Mouse (Mus musculus) mesoderm, embryonic 11.5 days (tissue): ENCODE measurements around the gene Ogdhl.
"Not testable (repeated sequence)": the region's sequence is repeated elsewhere in the genome, so short reads cannot be mapped to it uniquely, and the experiment has no call there.

Experiments used
- DNase-seq: peaks from one replicate; pipeline ENCODE4 v3.0.0-alpha.2; 2012; ENCODE audit warnings: low read depth, low spot score

Gene Ogdhl

DNA sequence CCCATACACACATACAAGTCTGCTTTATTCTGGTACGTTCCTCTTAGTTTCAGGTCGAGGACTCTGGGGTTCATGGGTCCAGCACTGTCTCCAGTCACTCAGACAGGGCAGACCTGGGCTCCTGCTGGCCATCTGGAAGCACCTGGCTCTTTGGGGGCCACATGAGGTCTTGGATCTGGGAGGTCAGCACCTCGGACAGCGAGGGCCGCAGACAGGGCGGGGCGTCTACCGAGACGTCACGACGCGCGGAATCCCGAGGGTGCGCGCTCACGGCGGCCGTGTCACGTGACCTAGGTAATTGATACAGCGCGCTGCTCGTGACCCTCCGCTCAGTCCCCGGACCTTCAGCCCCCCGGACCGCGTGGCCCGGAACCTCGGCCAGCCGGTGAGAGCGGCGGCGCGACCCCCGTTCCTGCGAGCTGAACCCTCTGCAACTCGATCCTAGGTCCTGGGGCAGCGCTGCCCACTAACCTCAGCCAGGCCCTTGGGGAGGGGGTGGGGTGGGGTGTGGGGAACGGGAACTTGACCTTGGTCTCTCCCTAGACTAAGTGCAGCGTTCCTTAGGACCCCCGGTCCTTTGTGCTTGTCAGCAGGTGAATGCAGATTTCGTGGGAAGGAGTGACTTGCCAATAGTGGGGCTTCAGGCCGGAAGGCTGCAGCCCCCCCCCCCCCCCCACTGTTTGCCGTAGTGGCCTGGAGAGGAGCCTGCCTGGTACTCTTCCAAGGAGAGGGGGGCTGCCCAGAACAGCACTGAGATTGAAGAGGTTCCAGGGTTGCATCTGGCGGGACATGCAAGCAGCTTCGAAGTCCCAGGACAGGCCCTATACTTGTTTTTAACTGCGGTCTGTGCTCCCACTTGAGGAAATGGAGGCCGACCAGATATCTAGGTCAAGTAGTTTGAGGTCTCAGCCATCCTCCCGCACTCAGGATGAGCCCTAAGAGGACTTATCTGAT lies at the start of gene Ogdhl:
Gene Ogdhl, plus strand, starts transcription at position 288 of the 954 bp plus-strand sequence.
- peak; percentile 93 for DNase-seq

DNA sequence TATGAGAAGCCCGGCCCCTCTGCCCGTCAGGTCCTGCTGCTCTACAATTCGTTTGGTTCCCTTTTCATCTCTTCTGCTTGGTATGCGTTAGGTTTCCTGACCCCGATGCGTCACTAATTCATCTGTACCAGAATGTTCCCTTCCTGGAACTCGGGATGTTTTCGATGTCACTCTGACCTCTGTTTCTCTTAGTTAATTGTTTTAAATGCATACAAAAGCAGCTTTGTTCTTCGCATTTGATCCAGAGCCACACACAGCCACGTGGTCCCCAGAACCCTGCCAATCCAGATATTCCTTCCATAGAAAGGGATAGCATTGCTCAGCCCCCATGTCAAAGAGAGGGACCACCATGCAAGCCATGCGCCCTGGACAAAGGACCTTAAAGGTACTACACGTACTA lies 20.2 kb upstream of the Ogdhl start:
- no peak for DNase-seq

DNA sequence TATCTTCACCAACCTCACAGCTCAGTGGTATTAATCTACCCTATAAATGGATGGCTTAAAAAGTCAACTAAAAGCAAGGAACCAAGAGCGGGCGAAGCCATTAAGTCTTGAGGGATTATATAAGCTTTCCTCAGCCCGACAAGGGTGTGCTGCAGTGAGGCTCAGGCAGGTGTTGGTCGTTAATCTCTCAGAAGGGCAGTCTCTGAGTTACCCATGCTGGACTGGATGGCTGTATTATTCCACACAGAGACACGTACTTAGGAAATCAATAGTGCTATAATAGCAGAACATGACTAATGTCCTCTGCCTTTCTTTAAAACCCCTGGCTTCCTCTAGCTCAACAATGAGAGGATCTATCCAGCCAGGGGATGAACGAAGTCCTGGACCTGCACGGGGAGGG lies 19.4 kb upstream of the Ogdhl start:
- DNase-seq: no peak

DNA sequence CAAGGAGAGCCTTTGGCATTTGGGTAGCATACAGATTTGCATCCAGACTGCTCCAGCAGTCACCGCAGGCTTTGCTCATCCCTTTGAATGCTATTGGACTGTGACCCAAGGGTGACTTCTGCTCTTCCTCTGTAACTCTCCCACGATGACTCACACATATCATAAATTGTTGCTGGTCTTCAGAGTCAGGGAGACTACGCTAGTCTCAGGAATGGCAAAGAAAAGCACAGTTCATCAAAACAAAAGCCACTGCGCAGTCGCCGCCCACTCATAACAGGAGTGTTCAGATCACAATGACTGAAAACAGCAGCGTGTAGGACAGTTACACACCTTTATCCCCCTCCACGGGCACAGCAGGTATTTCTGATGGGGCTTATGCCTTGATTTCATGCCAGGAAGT lies 16.9 kb upstream of the Ogdhl start:
- no peak for DNase-seq

DNA sequence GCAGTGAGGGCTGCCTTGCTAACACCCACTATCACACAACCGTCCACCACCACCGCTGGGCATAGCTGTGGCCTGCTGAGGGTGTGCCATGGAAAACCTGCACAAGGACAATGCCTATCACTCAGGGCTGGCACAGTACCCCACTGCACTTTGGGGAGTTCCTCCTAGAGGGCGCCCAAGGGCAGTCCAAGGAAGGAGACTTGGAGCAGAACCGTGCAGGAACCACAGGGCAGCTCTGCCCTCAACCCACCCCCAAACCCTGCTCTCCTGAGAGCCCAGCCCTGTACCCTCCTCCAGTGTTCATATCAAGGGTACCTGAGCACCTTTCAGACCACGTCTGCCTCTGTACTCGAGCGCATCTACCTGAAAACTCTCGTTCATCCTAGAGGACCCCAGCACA lies 11.9 kb upstream of the Ogdhl start:
- DNase-seq: peak; percentile 42

DNA sequence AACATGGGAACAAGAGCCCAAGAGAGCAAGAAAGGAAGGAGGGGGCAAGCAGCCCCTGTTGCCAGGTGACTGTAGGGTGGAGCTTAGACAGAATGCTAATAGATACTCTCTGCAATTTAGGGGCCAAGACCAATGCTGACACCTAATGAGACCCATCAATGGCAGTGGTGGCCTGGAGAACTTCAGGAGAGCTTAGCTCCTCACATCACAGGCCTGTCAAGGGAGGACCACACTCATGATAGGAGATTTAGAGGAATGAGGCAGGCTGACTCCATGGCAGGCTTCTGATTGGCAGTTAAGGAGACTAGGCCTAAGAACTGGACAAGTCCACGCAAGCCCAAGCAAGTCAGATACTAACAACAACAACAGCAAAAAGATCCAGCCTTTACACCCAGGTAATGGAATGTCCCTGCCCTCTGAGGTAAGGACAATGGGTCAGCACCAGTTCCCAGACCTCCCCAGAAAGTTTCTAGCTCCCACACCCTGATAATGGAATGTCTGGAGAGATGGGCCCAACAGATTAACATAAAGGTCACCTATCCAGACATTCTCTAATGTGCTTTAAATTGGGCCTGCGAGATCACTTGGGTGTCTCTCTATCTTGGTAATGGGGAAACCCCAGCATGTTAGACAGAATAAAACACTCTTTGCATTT lies 10.3 kb upstream of the Ogdhl start:
- DNase-seq: no peak

DNA sequence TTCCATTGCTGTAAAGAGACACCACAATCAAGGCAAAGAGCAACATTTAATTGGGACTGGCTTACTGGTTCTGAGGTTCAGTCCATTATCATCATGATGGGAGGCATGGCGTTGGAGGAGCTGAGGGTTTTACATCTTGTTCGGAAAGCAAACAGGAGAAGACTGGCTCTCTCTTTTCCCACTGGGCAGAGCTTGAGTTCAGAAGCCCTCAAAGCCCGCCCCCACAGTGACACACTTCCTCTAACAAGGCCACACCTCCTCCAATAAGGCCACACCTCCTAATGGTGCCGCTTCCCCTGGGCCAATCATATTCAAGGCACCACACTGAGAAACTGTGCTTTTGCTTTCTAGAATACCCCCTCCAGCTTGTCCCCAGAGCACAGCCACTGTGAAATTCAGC lies 4.0 kb upstream of the Ogdhl start:
- no peak for DNase-seq

DNA sequence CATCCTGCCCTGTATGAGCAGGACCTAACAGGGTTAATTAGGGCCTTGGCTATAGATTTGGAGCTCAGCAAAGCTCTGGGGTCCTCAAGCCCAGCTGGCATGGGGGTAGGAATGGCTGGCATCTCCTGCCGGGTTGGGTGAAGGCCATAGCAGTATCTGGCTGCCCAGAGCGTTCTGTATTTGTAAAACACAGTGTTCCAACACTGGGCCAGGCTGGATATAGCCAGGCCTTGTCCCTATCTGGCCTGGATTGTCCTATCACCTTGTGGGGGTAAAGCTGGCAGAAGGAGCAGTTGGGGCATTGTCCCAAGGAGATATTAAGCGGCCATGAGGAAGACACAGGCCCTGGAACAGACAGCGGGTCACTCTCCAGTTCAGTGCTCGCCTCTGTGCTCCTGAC lies 1.4 kb downstream of the Ogdhl start:
- DNase-seq: no peak

DNA sequence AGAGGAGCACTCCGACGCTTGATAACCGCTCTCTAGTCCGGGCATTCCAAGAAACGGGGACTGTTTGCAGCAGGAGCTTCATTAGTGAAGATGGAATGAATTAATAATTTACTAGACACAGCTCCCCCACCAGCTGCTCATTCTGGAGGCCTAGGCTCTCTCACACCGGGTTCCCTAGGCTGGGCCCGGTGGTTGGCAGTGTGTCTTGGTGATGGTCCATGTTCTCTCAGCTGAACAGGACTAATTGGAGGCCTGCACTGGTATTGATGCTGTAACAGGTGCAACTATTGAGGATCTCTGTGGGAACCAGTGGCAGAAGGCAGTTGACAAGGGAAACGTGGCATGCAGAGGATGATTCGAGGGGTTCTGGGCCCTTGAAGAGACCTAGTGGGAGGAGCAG lies 5.5 kb downstream of the Ogdhl start:
- DNase-seq: no peak

DNA sequence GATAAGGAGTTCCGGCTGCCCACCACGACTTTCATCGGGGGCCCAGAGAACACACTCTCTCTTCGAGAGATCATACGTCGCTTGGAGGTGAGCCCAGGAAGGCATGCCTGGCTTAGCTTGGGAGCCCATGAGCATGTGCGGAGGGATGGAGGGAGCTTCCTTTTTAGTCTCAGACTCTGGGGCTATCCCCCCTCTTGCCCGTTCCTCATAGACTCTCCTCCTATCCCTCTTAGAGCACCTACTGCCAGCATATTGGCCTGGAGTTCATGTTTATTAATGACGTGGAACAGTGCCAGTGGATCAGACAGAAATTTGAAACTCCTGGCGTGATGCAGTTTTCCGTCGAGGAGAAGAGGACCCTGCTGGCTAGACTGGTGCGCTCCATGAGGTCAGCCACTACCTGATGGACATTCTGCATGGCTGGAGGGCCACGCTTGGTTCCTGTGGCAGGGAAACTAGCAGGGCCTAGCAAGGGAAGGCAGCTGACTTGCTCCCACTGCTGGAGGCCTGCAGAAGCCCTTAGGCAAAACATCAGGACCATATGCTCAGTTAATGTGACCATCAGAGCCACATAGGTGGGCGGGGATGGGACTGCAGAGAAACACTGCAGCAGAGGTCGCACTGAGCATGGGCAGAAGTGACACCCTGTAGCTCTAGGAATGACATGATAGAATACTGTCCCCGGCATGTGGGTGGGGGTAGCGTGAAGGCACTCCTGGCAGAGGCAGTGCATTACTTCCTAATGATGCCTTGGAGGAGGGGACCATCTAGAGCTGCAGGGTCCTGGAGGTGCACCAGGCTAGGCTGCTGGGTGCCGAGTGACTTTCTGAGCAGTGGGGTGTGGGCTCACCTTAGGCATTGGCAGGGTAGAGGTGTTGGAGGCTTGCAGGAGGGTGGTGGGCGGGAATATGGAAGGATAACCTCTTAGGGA lies 11.0 kb downstream of the Ogdhl start:
- no peak for DNase-seq

DNA sequence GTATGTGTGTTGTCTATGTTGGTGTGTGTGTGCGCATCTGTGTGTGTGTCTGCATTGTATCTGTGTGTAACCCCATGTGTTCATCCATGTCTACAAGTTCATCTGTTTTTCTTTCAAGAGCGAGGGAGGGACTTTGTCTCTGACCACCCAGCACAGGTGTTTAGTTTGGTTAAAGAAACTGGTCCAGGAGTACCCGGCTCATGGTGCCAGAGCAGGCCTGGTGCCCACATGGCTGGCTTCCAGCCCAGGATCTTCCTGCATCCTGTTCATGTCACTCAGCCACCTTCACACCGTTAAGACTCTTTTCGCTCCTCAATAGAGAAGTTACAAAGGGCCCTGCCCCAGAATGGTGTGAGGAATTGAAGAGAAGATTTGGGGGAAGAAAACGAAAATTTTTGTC lies 14.2 kb downstream of the Ogdhl start:
- no peak for DNase-seq

DNA sequence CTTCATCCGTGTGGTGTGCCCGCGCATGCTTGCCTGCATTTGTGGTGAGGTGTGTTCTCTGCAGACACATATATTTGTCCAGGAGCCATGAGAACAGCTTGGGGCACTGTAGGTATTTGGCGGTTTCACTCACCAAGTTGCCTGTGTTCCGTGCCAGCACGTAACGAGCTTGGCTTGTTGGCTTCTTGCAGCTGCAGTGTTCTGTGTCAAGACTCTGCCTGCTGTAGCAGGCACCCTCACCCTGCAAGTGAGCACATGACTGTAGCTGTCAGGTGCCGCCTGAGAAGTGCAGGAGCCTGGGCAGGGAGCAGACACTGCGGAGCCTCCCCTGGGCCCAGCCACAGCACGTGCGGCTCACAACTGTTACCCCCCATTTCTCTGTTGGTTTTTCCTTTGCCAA lies 14.7 kb downstream of the Ogdhl start:
- DNase-seq: no peak

DNA sequence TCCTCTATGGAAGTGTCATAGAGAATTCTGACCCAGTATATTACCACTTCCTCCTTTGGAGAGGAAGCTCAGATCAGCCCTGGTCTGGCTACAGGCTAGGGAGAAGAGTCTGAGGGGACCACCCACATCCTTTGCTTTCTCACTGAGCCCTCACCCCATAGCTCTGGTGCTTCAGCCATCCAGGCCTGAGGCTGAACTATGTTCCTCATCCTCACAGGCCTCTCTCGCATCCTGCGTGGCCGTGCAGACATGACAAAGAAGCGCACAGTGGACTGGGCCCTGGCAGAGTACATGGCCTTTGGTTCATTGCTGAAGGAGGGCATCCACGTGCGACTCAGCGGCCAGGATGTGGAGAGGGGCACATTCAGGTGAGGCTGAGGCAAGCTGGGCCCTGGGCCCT lies 20.0 kb downstream of the Ogdhl start:
- DNase-seq: no peak

DNA sequence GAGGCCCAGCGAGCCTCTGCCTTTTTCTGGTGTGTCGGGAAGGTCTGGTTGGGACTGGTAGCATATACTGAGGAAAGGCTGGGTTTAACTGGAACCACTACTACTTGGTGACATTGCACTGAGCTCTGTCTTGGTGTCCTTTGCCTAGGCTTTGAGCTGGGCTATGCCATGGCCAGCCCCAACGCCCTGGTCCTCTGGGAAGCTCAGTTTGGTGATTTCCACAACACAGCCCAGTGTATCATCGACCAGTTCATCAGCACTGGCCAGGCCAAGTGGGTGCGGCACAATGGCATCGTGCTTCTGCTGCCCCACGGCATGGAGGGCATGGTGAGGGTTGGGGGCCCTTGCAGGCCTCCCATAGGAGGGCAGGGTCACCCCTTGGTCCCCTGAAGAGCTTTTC lies 22.4 kb downstream of the Ogdhl start:
- DNase-seq: no peak

DNA sequence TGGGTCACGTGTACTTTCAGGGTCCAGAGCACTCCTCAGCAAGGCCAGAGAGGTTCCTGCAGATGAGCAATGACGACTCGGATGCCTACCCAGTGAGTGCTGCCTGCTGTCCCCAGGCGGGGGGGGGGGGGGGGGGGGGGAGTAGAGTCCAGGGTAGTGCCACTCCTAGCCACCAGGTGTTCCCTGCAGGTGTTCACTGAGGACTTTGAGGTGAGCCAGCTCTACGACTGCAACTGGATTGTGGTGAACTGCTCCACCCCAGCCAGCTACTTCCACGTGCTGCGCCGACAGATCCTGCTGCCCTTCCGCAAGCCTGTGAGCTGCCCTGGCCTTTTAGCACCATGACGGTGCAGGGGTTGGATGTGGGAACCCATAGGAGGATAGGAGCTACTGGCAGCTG lies 22.9 kb downstream of the Ogdhl start:
- DNase-seq: no peak

DNA sequence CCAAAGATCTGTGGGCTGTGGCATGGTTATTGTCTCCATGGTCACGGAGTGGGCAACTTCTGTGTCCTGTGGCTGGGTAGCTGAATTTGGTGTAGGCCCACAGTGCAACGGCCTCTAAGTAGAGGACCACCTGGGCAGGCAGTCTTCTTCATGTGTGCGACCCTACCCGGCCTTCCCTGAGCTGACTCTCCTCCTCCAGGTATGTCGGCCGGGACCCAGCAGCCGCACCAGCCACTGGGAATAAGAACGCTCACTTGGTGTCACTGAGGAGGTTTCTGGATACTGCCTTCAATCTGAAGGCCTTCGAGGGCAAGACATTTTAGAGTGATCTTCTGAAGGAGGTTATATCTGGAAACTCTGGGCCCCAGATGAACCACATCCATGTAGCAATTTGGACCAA lies 25.5 kb downstream of the Ogdhl start:
- DNase-seq: no peak

DNA sequence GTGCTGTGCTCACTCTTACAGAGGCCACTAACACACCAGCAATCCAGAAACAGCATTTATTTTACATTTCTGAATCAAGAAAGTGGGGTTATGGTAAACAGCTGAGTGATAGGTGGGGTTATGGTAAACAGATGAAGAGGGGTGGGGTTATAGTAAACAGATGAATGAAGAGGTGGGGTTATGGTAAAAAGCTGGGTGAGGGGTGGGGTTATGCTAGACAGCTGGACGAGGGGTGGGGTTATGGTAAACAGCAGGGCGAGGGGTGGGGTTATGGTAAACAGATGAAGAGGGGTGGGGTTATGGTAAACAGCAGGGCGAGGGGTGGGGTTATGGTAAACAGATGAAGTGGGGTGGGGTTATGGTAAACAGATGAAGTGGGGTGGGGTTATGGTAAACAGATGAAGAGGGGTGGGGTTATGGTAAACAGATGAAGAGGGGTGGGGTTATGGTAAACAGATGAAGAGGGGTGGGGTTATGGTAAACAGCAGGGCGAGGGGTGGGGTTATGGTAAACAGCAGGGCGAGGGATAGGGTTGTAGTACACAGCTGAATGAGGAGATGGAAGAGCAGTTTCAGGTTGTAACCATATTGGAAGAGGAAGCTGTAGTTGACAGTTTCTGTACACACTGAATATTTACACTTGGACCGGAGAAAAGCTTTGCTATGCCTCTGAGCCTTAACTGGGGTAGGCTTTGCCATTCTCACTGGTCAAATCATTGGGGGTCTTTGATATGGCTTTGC lies 29.5 kb downstream of the Ogdhl start:
- not testable (repeated sequence) for DNase-seq

DNA sequence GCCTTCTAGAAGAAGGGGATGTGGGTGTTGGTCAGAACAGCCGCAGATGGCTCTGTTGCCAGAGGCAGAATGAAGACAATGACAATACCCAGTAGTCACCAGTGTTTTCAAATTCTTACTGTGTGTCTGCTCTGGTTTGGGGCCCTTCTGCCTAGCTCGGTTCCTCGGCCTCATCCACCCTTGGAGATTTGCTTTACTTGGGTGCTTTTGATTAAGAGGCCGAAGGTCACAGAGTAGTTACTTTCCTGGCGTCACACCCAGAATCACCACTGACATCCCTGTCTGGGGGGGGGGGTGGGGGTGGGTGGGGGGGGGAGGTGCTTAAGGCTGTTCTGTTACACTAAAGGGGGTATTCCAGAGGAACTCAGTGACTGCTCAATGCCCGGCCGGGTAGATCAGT lies 42.5 kb downstream of the Ogdhl start:
- no peak for DNase-seq

DNA sequence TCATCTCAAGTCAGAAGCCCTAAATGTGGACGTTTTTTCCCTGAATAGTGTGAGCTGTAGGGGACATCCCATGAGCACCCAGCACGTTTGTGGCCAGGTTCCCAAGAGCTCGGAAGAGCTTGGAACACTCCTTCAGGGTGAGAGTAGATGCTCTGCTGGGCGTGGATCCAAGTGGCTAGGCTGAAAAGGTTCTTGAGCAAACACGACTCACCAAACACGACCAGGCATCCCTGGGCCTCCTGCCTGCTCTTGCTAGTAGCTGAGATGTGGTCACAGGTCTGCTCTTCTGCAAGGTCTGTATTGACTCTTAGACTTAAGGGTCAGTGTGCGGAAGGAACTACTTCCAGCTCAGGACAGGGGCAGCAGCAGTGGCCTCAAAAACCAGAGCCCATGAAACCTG lies 47.9 kb downstream of the Ogdhl start:
- no peak for DNase-seq

DNA sequence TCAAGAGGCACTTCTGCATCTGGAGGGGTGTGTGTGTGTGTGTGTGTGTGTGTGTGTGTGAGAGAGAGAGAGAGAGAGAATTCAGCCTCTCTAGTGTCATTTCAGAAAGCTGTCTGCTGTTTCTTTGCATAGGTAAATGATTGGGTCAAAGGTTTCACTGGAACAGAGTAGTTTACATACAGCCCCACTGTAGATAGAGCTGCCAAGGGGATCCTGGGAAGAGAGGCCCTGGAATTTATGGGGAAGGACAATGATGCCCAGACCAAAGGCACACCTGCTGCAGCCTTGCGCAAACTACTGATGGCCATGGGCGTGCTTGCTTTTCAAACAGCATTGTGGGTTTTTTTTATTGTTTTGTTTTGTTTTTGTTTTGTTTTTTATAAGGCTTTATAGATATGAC lies 50.7 kb downstream of the Ogdhl start:
- DNase-seq: no peak

DNA sequence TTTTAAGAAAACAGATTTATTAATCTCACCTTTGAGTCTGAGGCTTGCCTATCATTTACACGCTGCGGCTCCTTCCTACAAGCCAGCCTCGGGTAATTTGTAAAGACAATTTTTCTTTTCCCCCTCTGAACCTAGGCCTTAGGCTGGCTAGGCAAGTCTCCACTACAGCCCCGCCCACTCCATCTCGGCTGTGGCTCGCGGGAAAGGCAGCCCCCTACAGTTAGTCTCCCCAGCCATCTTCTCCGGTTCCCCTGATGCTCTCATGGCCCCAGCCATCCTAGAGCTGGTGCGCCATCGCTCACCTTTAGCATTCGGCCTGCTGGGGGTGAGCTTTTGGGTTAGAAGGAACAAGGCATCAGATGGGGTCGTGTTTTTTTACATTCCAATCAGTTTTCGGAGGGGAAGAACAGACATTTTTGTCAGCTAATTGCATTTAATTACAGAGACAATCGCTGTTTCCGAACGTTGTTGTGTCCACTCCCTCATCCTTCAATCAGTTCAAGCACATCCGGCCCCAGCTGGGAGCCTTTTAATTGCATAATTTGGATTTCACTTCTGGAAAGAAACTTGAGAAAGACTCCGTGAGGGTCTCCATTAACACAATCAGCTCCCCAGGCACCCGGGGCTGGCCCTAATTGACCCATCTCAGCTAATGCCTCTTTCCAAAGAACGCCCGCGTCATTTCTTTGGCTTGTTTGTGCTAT lies 57.7 kb downstream of the Ogdhl start:
- DNase-seq: no peak
